Mouse (Mus musculus) myocyte (in vitro differentiated cells): ENCODE data around the gene Cap1. TPM values are rescaled to one million over a fixed set of nuclear protein-coding genes. Genes with fewer than 3 reads are reported as not detected.
A peak's percentile ranks its signal among the peaks of the same experiment; 100 is the strongest.

ENCODE experiments used
- H3K27me3 ChIP-seq: one replicate; pipeline ENCODE4 v1.6.1; 2011; ENCODE audit not compliant: control insufficient read depth, insufficient read depth, insufficient read length
- H3K36me3 ChIP-seq: one replicate; pipeline ENCODE4 v1.6.1; 2011; ENCODE audit not compliant: control insufficient read depth, insufficient read depth
- H3K4me2 ChIP-seq: one replicate; pipeline ENCODE4 v1.6.1; 2011; ENCODE audit warnings: low read depth, control low read depth
- H3K4me3 ChIP-seq: one replicate; pipeline ENCODE4 v1.5.1; 2011; ENCODE audit warnings: mild to moderate bottlenecking, control low read depth, moderate library complexity
- H3K79me2 ChIP-seq: one replicate; pipeline ENCODE4 v1.6.1; 2011; ENCODE audit not compliant: control insufficient read depth, insufficient read depth
- H3ac ChIP-seq: one replicate; pipeline ENCODE4 v1.6.1; 2011; ENCODE audit not compliant: control insufficient read depth, insufficient read length
- CEBPB ChIP-seq: IDR thresholded peaks from 2 replicates; pipeline ENCODE4 v1.6.1; 2011; ENCODE audit warnings: mild to moderate bottlenecking, moderate library complexity; ENCODE audit not compliant: poor library complexity, insufficient read depth, severe bottlenecking
- E2F4 ChIP-seq: IDR thresholded peaks from one replicate; pipeline ENCODE4 v1.6.1; 2011; ENCODE audit warnings: mild to moderate bottlenecking, control low read depth, moderate library complexity; ENCODE audit not compliant: insufficient read depth
- MAX ChIP-seq: IDR thresholded peaks from one replicate; pipeline ENCODE4 v1.6.1; 2011; ENCODE audit warnings: low read depth, mild to moderate bottlenecking, control low read depth
- MYOD1 ChIP-seq, 3 experiments: IDR thresholded peaks; one replicate each; pipeline ENCODE4 v1.6.1; 2011; ENCODE audit warnings: control low read depth in 2 of 3, low read depth in 2 of 3, mild to moderate bottlenecking in 2 of 3, moderate library complexity in 1 of 3; ENCODE audit not compliant: insufficient read length in 2 of 3, control insufficient read depth in 1 of 3
- MYOG ChIP-seq, 3 experiments: IDR thresholded peaks; one replicate each; pipeline ENCODE4 v1.6.1; 2011; ENCODE audit warnings: control low read depth in 2 of 3, low read depth in 2 of 3, mild to moderate bottlenecking in 2 of 3; ENCODE audit not compliant: insufficient read length in 2 of 3, control insufficient read depth in 1 of 3, insufficient read depth in 1 of 3
- POLR2A ChIP-seq: IDR thresholded peaks from one replicate; pipeline ENCODE4 v1.6.1; 2011; ENCODE audit warnings: low read depth, mild to moderate bottlenecking, control low read depth, moderate library complexity; ENCODE audit not compliant: insufficient read length
- POLR2AphosphoS2 ChIP-seq: IDR thresholded peaks from one replicate; pipeline ENCODE4 v1.6.1; 2011; ENCODE audit warnings: low read depth, control low read depth; ENCODE audit not compliant: insufficient read length
- REST ChIP-seq: IDR thresholded peaks from one replicate; pipeline ENCODE4 v1.6.1; 2011; ENCODE audit warnings: mild to moderate bottlenecking, control low read depth, moderate library complexity; ENCODE audit not compliant: insufficient read depth, insufficient read length
- SRF ChIP-seq: IDR thresholded peaks from one replicate; pipeline ENCODE4 v1.6.1; 2011; ENCODE audit warnings: low read depth; ENCODE audit not compliant: control insufficient read depth, insufficient read length
- TCF12 ChIP-seq: IDR thresholded peaks from one replicate; pipeline ENCODE4 v1.6.1; 2011; ENCODE audit warnings: mild to moderate bottlenecking, control low read depth; ENCODE audit not compliant: poor library complexity, insufficient read depth, severe bottlenecking
- TCF3 ChIP-seq: IDR thresholded peaks from one replicate; pipeline ENCODE4 v1.6.1; 2011; ENCODE audit warnings: low read depth, control low read depth; ENCODE audit not compliant: insufficient read length
- USF1 ChIP-seq: IDR thresholded peaks from one replicate; pipeline ENCODE4 v1.6.1; 2011; ENCODE audit warnings: low read depth, mild to moderate bottlenecking, control low read depth, moderate library complexity
- polyA plus RNA-seq: library from polyadenylated mRNA; unstranded; fragments of >200 nt; fragmentation: generic; extraction: Trizol; gene quantifications from one replicate; pipeline ENCODE4 v1.2.1, GENCODE M21; 2012; ENCODE audit warnings: missing spikeins

Gene Cap1
- polyA plus RNA-seq, 1 experiment, result 167 TPM

DNA sequence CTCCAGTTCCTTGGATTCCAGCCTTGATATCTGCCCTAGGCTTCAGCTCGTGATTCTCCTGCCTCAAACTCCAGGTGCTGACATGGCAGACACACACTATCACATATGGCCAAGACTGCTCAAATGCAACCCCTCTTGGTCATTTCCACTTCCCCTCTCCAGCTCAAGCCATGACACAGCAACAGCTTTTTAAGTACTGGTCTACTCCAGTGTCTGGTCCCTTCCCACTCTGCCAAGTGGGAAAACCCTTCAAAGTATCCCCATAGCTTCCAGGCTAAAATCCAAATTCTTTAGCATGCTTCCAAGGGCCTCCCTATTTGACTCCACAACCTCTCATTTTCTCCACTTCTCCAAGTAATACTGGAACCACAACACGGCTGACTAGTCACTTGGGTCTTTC lies 1.8 kb downstream of the Cap1 start:
- no peak for TF ChIP-seq TCF3
- TF ChIP-seq POLR2AphosphoS2, result no peak
- no peak for TF ChIP-seq MYOG (IDR thresholded peaks at IDR 0.05; ENCODE audit: control insufficient read depth in 1 of 3, insufficient read depth in 1 of 3, insufficient read length in 2 of 3, low read depth in 2 of 3)
- TF ChIP-seq MAX, result no peak
- no peak for TF ChIP-seq TCF12
- no peak for TF ChIP-seq E2F4
- TF ChIP-seq SRF, result no peak
- no peak for TF ChIP-seq REST
- no peak for TF ChIP-seq CEBPB
- TF ChIP-seq MYOD1 (IDR thresholded peaks at IDR 0.05; ENCODE audit: control insufficient read depth in 1 of 3, insufficient read length in 2 of 3, low read depth in 2 of 3), result no peak
- no peak for TF ChIP-seq POLR2A
- peak overlapping the region; percentile 4 for H3ac ChIP-seq

DNA sequence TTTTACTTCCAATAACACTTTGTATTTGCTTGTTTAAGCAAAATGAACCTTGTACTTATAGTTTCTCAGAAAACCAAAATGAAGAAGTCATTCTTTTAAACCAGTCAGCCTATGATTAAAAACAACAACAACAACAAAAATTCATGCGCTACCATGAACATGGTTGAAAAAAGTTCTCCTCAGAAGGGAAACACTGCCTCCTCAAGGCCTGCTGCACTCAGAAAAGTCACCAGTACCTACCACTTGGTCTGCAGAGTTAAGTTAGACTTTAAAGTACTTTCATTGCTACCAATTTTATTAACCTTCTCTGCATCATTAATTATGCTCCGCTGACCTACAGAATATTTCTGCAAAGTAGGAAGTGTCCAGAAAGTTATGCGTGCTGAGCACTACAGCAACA lies 2.6 kb downstream of the Cap1 start:
- H3K4me2 ChIP-seq, result peak overlapping the region; percentile 81
- no peak for TF ChIP-seq MYOD1 (IDR thresholded peaks at IDR 0.05; ENCODE audit: control insufficient read depth in 1 of 3, insufficient read length in 2 of 3, low read depth in 2 of 3)
- TF ChIP-seq POLR2AphosphoS2, result no peak
- no peak for TF ChIP-seq USF1
- TF ChIP-seq E2F4, result no peak
- no peak for TF ChIP-seq MYOG (IDR thresholded peaks at IDR 0.05; ENCODE audit: control insufficient read depth in 1 of 3, insufficient read depth in 1 of 3, insufficient read length in 2 of 3, low read depth in 2 of 3)
- no peak for TF ChIP-seq CEBPB
- TF ChIP-seq SRF, result no peak
- no peak for TF ChIP-seq REST
- TF ChIP-seq TCF12, result no peak
- no peak for TF ChIP-seq MAX
- no peak for TF ChIP-seq TCF3
- TF ChIP-seq POLR2A, result no peak
- peaks cover 73% of the 10 kb centered on the region for H3K79me2 ChIP-seq

More for the DNA sequence above, 1.8 kb downstream of the Cap1 start:
- Histone ChIP-seq H3K27me3 (no peaks in the 10 kb centered on the region), H3K4me3 (peak overlapping the region; percentile 68), H3K79me2 (peaks cover 65% of the 10 kb centered on the region), H3K4me2 (peak overlapping the region; percentile 81), H3K36me3 (no peaks in the 10 kb centered on the region)

GRCm38 (mm10) chr4:122882544-122882943 lies 3.3 kb downstream of the Cap1 start:
- peak overlapping the region; percentile 30 for H3K4me2 ChIP-seq

More for the DNA sequence above, 2.6 kb downstream of the Cap1 start:
- Histone ChIP-seq H3K36me3 (no peaks in the 10 kb centered on the region), H3K27me3 (no peaks in the 10 kb centered on the region), H3K4me3 (peak overlapping the region; percentile 68), H3ac (no peak overlapping the region)

GRCm38 (mm10) chr4:122878333-122879070 lies 7.4 kb downstream of the Cap1 start:
- no peak overlapping the region for H3ac ChIP-seq
- no peak overlapping the region for H3K4me3 ChIP-seq
- H3K79me2 ChIP-seq, result peaks cover 100% of the 10 kb centered on the region
- no peaks in the 10 kb centered on the region for H3K36me3 ChIP-seq
- peak overlapping the region; percentile 5 for H3K4me2 ChIP-seq
- TF ChIP-seq TCF12, result no peak
- no peak for TF ChIP-seq SRF
- TF ChIP-seq MYOD1 (IDR thresholded peaks at IDR 0.05; ENCODE audit: control insufficient read depth in 1 of 3, insufficient read length in 2 of 3, low read depth in 2 of 3), result no peak
- no peak for TF ChIP-seq MAX
- TF ChIP-seq TCF3, result no peak
- TF ChIP-seq USF1, result no peak
- no peak for TF ChIP-seq CEBPB
- no peak for TF ChIP-seq MYOG (IDR thresholded peaks at IDR 0.05; ENCODE audit: control insufficient read depth in 1 of 3, insufficient read depth in 1 of 3, insufficient read length in 2 of 3, low read depth in 2 of 3)
- TF ChIP-seq E2F4, result no peak
- TF ChIP-seq POLR2A, result no peak
- no peak for TF ChIP-seq POLR2AphosphoS2
- TF ChIP-seq REST, result no peak
- H3K27me3 ChIP-seq, result no peaks in the 10 kb centered on the region

More at GRCm38 (mm10) chr4:122882544-122882943, 3.3 kb downstream of the Cap1 start:
- H3K79me2 ChIP-seq, result peaks cover 80% of the 10 kb centered on the region
- H3ac ChIP-seq, result no peak overlapping the region
- H3K4me3 ChIP-seq, result no peak overlapping the region
- no peaks in the 10 kb centered on the region for H3K36me3 ChIP-seq
- H3K27me3 ChIP-seq, result no peaks in the 10 kb centered on the region
- TF ChIP-seq MYOD1 (IDR thresholded peaks at IDR 0.05; ENCODE audit: control insufficient read depth in 1 of 3, insufficient read length in 2 of 3, low read depth in 2 of 3) (no peak), E2F4 (no peak), POLR2A (no peak), USF1 (no peak), CEBPB (no peak), TCF12 (no peak), SRF (no peak), POLR2AphosphoS2 (no peak), MAX (no peak), REST (no peak), MYOG (IDR thresholded peaks at IDR 0.05; ENCODE audit: control insufficient read depth in 1 of 3, insufficient read depth in 1 of 3, insufficient read length in 2 of 3, low read depth in 2 of 3) (no peak), TCF3 (no peak)
